Mouse (Mus musculus): ENCODE measurements around the gene Cadm4.
"Not testable (repeated sequence)": the region's sequence is repeated elsewhere in the genome, so short reads cannot be mapped to it uniquely, and the experiment has no call there.

Cadm4 gene

GRCm38 (mm10) chr7:24504004-24504403 is 22.2 kb downstream of the Cadm4 start:
- DNase-seq (ENCODE audit: low spot score), result no peak

- DNase-seq (ENCODE audit: low spot score), result no peak
Measured at GRCm38 (mm10) chr7:24504868-24505267, 23.0 kb downstream of the Cadm4 start.

- no peak for DNase-seq (ENCODE audit: low spot score)
Measured at GRCm38 (mm10) chr7:24505447-24506064, 23.7 kb downstream of the Cadm4 start.

GRCm38 (mm10) chr7:24506065-24506459 is 24.2 kb downstream of the Cadm4 start:
- no peak for DNase-seq (ENCODE audit: low spot score)

- DNase-seq (ENCODE audit: low spot score), result no peak
Measured at GRCm38 (mm10) chr7:24506476-24506837, 24.6 kb downstream of the Cadm4 start.

- DNase-seq (ENCODE audit: low spot score), result peak; percentile 39
Measured at GRCm38 (mm10) chr7:24506838-24507725, 25.3 kb downstream of the Cadm4 start, which contains the start of gene Zfp428. Gene Zfp428 (plus strand): TSS chr7:24507006.

- DNase-seq (ENCODE audit: low spot score), result no peak
Measured at GRCm38 (mm10) chr7:24507726-24508114, 25.9 kb downstream of the Cadm4 start.

GRCm38 (mm10) chr7:24512355-24512754 is 30.5 kb downstream of the Cadm4 start, which contains the start of gene AC161166.1:
Gene AC161166.1 (minus strand): TSS chr7:24512455.
- DNase-seq (ENCODE audit: low spot score), result no peak

GRCm38 (mm10) chr7:24516319-24516718 is 34.5 kb downstream of the Cadm4 start:
- DNase-seq (ENCODE audit: low spot score), result peak; percentile 18

- no peak for DNase-seq (ENCODE audit: low spot score)
Measured at GRCm38 (mm10) chr7:24517077-24517476, 35.3 kb downstream of the Cadm4 start.

GRCm38 (mm10) chr7:24517654-24518053 is 35.8 kb downstream of the Cadm4 start:
- DNase-seq (ENCODE audit: low spot score), result no peak

GRCm38 (mm10) chr7:24519130-24519529 is 37.3 kb downstream of the Cadm4 start:
- no peak for DNase-seq (ENCODE audit: low spot score)

GRCm38 (mm10) chr7:24520054-24520453 is 38.2 kb downstream of the Cadm4 start:
- not testable (repeated sequence) for DNase-seq (ENCODE audit: low spot score)

GRCm38 (mm10) chr7:24522805-24523204 is 41.0 kb downstream of the Cadm4 start:
- DNase-seq (ENCODE audit: low spot score), result no peak

- no peak for DNase-seq (ENCODE audit: low spot score)
Measured at GRCm38 (mm10) chr7:24523723-24524122, 41.9 kb downstream of the Cadm4 start.

GRCm38 (mm10) chr7:24524978-24525377 is 43.2 kb downstream of the Cadm4 start:
- no peak for DNase-seq (ENCODE audit: low spot score)

GRCm38 (mm10) chr7:24525686-24526420 is 44.0 kb downstream of the Cadm4 start:
- DNase-seq (ENCODE audit: low spot score), result no peak

- no peak for DNase-seq (ENCODE audit: low spot score)
Measured at GRCm38 (mm10) chr7:24528861-24529260, 47.0 kb downstream of the Cadm4 start.

GRCm38 (mm10) chr7:24529580-24529979 is 47.8 kb downstream of the Cadm4 start:
- no peak for DNase-seq (ENCODE audit: low spot score)

GRCm38 (mm10) chr7:24530062-24530931 is 48.5 kb downstream of the Cadm4 start, which contains the start of gene Irgq:
Gene Irgq (plus strand): TSS chr7:24530689.
- peak; percentile 99 for DNase-seq (ENCODE audit: low spot score)

- DNase-seq (ENCODE audit: low spot score), result peak; percentile 63
Measured at GRCm38 (mm10) chr7:24531211-24531971, 49.6 kb downstream of the Cadm4 start.

All from T-cell, adult 2 months (primary cell).